Mouse (Mus musculus) adipocyte (in vitro differentiated cells): Measurements from ENCODE around the gene Kmt5b.

Experiments
- DNase-seq: peaks from one replicate; pipeline ENCODE4 v3.0.0-alpha.2; 2016; ENCODE audit warnings: low spot score

Kmt5b gene

DNA sequence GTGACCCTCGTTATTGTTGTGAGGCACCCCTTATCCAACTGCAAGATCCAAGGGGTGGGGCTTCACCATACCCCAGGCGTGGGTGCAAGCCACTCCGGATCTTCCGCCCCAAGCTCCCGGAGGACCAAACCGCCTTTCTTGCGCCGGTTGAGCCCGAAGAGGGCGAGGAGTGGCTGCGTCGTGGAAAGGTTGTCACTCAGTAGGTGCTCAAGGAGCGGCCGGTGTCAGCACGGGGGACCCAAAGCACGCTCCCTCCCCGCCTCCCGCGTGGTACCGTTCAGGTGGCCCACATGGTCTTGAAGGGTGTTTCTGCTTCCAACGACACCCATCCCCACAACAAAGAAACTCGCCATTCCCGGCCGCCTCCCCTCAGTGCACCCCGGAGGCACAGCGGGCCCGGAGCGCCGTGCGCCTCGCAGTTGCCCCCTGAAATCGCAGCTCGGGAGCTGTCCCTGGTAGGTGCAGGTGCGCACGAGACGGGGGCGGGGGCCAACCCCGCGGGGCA is at the start of gene Kmt5b:
Kmt5b (plus strand) TSS at position 146 of the 505 bp plus-strand sequence.
- DNase-seq: peak; percentile 32

DNA sequence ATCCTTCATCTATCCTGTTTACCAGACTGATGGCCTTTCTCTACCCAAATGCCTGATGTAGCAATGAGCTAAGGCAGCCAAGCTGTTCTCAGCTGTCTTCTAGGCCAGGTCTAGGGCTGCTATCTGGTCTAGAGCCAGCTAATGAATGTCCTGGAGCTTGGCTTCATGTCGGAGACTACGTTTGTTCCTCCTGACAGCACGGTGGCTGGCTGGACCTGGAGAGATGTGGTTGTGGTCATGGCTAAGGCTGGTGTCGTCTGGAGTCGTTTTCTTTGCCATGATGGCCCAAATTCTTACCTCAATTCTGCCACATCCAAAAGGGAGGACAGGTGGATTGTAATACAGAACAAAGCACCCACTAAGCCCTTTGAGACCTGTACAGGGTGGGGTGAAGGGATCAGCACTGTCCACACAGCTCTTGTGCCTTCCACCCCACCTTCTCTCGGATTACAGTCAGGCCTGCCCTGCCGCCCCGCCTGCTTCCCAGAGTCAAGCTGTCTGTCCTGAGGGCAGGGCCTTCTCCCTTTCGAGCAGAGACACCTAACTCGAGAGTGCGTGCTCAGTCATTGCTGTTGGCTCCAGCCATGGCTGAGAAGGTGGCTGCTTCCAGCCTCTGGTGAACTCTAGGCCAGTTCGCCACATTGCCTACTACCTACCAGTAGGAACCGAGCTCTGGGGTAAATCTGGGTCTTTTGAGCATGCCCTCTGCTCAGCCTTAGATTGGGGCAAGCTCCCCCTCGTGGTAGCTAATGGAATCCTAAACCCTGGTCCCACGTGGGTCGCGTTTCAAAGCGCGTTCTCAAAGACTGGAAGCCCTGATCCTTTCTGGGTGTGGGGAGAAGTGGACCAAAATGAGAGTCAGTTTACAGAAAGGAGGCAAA is 48.5 kb upstream of the Kmt5b start:
- no peak for DNase-seq

DNA sequence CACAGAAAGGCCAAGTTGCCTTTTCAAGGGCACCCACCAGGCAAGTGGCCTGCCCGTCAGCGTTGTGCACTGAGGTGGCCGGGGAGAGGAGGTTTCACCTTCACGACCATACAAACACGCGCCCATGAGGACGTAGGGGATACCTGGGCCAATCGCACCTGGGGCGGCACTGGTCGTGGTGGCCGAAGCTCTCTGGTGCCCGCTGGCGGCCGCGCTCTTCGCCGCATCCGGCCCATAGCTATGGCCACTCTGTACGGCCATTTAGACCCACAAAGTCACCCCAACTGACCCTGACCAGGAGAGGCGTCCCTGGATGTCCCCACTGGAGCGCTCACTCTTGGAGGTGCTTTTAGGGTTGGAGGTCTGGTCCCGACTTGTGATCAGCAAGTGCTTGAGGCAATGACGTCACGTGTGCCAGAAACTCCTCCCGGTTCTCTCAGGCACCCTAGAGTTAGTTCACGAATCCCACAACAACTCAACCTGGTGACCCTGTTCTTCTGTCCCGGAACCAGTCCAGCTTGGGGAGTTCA is 47.8 kb upstream of the Kmt5b start:
- no peak for DNase-seq

DNA sequence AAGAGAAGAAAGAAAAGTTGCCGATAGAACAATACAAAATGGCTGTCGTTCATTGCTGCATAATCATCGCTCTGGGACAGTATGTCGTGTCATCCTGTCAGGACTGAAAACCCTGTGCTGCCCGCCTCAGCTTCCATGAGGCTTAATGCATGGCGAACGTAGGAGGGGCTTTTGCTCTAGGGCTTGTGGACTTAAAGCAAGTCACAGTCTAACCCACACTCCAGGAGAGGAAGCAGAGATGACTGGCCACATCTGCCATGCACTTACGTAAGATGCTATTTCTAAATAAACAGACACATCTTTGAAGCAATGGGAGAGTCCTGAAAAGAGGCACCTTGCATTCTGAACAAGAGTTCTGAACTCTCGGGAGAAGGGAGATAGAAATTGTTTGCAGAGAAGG is 44.1 kb upstream of the Kmt5b start:
- no peak for DNase-seq

DNA sequence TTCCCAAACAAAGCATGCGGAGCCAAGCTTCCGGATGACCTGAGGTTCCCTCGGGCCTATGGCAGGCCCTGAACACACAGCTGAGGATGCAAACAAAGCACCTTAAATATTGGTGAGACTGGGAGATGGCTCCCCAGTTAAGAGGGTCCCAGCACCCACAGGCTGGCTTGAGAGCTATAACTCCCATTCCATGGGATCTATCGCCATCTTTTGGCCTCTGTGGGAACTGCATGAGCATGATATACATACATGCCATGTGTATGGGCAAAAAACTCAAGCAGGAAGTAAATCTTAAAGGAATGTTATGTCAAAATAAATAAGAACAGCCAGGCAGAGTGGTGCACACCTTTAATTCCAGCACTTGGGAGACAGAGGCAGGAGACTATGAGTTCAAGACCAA is 43.3 kb upstream of the Kmt5b start:
- peak; percentile 38 for DNase-seq

DNA sequence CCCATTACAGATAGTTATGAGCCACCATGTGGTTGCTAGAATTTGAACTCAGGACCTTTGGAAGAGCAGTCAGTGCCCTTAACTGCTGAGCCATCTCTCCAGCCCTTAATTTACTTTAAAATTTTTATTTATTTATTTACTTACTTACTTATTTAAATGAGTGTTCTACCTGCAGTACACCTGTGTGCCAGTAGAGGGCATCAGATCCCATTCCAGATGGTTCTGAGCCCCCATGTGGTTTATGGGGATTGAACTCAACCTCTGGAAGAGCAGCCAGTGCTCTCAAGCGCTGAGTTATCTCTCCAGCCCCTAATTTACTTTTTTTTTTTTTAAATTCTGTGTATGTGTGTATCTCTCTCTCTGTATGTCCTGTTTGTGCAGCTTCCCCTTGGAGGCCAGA is 42.4 kb upstream of the Kmt5b start:
- DNase-seq: peak; percentile 72

DNA sequence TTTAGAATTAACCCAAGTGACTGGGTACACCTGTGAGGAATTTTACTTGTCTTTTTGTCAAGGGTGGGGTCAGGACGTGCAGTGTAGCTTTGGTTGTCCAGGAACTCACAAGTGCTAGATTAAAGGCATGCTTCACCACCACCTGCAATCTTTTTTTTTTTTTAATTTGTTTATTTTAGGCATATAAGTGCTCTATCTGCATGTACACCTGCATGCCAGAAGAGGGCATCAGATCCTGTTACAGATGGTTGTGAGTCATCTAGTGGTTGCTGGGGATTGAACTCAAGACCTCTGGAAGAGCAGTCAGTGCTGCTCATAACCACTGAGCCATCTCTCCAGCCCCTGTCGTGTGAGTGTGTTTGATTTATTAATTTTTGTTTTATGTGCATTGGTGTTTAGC is 38.3 kb upstream of the Kmt5b start:
- no peak for DNase-seq

DNA sequence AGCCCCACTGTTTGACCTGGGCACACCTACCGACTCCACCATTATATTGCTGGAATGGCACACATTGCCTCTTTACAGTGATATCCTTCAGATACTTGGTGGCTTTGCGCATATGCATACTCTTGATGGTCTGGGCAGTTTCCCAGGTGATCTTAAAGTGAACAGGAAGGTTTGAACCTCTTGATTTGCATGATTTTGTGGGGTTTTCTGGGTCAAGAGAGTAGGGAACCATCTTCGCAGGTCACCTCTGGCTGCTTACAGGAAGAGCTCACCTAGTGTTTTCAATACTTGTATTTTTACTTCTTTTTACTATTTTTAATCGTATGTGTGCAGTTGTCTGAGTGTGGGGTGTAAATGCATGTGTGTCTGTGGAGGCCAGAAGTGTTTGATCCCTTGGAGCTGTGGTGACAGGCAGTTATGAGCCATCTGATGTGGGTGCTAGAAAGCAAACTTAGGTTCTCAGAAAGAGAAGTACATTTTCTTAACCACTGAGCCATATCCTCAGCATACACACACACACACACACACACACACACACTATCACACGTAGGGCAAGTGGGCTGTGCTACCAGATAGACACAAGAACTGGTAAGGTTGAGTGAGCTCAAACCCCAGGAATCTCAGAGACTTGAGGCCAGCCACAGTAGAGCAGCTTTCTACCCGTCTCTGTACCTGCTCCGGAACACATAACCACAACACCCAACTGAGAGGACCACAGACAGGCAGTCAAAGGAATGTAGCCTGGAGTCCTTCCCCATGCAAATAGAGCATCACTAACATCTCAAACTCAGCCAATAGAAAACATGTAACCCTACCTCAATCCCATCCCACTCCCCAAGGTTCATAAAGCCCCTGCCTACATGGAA is 36.2 kb upstream of the Kmt5b start:
- DNase-seq: no peak

DNA sequence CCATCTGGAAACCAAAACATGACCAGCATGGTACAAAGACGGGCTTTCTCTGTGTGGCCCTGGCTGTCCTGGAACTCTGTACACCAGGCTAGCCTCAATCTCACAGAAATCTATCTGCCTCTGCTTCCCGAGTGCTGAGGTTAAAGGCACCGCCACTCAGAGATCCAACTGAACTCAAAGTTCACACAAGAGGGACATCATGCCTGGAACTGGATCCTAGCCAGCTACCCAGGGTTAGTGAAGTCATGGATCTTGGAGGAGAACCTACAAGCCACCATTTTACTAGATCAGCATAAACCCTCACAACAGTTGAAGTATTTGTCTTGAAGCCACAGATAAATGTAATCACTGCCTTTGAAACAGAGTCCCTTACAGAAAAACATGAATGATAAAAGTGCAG is 31.2 kb upstream of the Kmt5b start:
- DNase-seq: no peak

DNA sequence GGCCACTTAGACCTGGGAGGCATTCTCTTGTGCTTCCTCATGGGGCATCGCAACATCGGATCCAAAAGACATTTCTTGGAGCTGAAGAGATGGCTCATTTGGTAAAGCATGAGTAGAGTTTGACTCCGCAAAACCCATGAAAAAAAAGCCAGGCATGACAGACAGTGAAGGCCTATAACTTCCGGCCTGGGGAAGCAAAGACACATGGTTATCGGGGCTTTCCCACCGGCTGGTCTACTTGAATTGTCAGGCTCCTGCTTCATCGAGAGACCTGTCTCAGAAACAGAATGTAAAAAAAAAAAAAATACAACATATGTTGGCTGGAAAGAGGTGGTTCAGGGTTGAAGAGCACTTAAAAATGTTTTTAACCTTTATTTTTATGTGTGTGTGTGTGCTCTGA is 27.6 kb upstream of the Kmt5b start:
- no peak for DNase-seq

DNA sequence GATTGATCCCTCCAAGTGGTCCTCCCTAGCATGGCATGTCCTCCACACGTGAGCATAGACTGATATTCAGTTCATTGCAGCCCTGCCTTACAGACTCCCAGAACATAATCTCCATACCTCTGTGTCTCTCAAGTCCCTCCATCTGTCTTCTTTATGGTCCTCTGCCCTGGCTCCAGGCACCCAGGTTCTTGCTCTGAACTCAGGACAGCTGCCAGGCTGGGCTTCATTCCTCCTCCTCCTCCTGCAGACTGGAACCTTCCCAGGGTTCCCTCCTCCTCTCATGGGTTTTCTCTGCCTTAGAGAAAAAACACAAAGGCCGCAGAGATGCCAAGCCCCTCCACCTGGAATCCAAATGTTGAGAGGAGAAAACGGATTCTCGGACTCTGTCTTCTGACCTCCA is 24.5 kb upstream of the Kmt5b start:
- no peak for DNase-seq

DNA sequence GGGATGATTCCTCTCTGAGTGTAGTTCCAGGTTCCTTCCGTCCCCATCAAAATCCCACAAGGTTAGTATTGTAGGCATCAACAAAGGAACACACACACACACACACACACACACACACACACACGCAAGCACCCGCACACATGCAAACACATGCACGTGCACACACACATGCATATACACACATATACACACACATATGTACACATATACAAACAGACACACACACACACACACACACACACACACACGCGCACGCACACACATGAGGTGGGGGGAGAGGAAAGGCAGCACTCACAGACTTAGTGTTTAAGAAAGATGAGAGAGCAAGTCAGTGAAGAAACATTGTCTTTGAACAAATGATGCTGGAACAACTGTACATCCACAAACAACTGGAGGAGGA is 23.9 kb upstream of the Kmt5b start:
- no peak for DNase-seq

DNA sequence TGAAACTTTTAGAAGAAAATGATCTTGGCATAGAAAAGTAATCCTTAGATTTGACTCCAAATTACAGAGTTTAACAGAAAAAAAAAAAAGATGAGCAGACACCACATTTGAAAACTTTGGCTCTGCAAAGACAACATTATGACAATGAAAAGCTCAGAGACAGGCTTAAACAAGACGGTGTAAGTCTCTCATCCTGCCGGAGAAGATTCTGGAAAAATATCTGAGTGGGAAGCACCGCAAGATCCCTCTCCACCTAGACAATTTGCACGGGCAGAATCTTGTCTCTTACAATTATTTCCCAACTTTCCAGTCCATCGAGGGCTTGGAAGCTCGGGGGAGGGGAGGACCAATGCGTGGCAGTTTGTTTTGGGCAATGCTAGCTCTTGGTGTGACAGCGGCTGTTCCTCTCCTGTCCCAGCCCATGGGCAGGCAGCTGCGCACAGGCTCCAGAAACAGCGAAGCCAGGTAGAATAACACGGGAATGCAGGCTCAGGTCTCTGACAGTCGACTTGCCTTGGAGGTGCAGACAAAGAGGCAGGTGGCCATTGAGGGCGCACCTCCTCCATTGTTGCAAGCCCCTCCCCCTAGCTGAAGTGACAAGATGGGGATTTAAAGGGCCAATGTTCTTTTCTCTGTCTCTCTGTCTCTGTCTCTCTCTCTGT is 23.2 kb upstream of the Kmt5b start:
- peak; percentile 29 for DNase-seq

DNA sequence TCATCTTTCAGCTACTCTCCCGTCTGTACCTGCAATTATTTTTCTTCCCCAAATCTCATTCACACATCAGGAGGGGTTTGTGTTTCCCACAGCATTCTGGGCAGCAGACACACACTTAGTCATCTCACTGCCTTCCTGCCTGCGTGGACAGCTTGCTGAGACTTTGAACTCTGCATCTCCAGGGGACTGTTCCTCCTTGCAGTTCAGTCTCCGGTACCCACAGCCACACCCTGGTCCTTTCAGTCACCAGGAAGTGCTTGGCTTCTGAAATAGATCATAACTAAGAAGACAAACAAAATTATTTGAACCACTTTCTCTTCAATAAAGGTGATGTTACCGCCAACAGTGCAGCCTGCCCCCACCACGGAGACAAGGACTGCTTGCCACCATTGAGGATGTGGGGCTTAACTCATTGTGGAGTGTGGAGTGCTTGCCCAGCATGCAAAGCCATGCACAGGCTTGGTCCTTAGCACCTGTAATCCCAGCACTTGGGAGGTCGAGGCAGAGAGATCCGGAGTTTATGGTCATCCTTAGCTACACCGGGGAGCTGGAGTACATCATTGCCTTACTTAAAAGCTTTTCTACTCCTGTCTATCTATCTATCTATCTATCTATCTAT is 14.5 kb upstream of the Kmt5b start:
- no peak for DNase-seq

DNA sequence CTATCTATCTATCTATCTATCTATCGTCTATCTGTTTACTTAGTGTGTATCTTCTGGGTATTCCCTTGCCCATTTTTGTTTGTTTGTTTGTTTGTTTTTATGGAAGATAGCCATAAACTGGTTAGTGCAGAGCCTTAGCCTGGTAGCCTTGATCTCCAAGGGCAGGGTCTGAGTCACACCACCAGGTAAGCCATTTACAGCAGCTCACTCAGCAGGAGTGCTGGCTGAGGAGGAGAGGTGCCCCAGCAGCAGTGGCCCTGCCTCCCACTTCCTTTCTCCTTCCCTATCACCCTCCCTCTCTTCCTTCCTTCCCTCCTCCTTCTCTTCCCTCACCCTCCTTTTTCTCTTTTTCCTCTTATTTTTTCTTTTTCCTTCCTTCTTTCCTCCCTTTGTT is 14.0 kb upstream of the Kmt5b start:
- no peak for DNase-seq

DNA sequence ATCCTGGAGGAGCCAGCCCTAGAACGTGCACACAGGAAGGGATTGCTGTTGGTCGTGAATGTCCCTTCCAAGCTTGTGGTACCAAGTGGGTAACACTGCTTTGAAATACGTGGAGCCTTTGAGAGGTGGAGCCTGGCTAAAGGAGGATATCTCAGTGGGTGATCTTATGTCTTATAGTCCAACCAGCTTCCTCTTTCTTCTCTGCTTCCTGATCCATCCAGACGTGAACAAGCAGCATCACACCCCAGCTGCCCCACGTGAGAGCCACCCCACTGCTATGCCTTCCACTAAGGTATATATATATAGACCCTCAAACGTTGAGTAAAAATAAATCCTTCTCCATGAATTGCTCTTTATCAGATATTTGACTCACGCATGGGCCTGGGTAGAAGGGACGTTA is 13.5 kb upstream of the Kmt5b start:
- DNase-seq: no peak

DNA sequence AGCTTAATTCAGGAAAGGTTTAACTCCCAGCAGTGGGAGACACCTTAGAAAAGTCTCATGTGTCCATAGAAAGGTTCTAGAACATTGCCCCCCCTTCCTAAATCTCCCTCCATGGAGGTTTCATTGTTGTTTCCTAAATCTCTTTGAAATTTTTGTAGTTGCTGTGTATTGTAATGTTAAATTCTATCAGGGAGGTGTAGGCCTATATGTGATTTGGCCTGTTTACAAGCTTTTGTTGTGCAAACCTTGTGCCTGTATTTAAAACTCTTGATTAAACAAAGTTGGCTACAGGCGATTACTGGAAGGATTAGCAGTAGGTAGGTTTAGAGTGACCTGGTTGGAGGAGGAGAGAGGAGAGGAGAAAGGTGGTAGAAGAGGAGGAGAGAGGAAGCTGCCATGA is 9.4 kb upstream of the Kmt5b start:
- DNase-seq: no peak

DNA sequence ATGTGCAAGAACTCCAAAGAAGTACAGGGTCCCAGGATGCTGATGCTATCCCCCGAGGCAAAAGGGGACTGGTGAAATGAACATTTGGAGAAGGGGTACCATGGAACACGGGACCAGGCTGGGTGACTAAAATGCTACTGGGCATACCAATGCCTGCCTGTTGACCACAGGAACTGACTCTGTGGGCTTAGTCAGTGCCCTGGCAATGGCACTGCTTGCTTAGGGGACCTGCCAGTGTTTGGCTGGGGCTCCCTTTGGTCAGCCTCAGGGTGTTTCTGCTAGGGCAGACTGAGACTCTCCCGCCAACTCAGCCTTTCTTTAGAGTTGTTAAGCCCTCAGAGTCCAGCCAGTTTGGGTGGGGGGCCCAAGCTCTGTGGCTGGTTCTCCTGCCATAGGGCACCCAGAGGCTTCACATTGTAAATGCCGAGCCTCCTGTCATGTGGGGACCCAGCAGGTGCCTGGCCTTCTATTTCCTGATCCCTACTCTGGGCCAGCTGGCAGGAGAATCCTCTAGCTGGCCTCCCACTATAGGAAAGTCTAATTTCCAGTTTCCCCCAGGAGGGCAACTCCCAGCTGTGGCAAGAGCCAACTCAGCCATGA is 1.9 kb upstream of the Kmt5b start:
- DNase-seq: no peak

DNA sequence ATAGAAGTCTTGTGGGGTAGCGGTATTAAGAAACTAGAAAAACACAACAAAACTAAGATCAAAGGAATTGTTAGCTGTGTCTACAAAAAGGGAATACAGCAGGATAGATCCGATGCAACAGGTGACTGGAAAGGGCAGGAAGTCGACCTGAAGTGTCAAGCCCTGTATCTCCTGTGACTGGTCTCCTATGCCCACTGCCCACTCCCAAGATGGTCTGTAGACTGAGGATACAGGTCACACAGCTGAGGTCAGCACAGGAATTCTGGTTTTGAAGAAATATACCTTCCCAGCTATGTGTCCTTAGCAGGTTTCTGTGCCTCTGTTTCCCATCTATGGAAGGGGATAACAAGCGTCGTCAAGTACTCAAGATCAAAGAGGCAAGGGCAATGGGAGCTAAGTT is 843 bp upstream of the Kmt5b start:
- no peak for DNase-seq

DNA sequence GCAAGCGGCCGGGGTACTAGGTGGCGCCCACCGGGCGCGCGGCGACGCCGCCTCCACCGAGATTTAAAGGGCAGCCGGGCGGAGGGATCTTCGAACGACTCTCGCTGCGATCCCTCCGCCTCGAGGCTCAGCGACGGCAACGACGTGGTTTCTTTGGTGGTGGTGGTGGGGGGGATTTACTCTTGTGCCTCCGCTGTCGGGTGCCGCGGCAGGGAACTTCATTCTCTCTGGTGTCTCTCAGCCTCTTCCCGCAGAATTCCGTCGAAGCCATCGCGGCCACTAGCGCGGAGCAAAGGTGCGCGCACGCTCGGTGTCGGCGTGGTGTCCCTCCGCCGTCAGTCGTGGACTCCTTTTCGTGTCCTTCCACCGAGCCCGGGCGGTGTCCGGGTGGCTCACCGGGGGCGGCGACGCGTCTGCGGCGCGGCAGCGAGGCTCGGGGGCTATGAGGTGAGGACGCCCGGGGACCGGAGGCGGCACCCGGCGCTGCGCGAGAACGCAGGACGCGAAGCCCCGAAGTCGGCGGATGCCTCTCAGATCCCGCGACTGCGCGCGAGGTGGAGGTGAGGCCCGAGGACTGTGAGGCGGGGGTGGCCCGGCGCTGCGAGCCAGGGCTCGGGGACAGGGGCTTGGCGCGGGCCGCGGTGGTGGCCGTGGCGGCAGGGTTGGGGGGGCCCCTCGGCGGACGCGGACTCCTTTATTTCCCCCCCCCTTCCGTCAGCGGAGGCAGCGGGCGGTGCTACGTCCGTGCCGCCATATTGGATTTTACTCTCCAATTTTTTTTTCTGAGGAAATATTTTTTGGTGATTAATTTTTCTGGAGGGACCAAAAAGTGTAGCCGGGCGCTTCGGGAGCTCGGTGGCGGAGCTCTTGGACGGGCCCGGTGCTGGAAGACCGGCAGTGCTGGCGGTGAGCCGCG is 818 bp downstream of the Kmt5b start:
- peak; percentile 89 for DNase-seq
